Mouse (Mus musculus) stomach, postnatal 0 days (tissue): Measurements from ENCODE around the gene Tsen54. TPM values are rescaled to one million over a fixed set of nuclear protein-coding genes. Genes with fewer than 3 reads are reported as not detected.

Source experiments
- ATAC-seq: fragments of 200-750 bp; cut with Nextera tagmentation; 2 replicates; pipeline ENCODE4 v1.8.0; 2017; ENCODE audit not compliant: low FRiP score, low TSS enrichment
- DNase-seq: peaks from one replicate; pipeline ENCODE4 v3.0.0-alpha.2; 2016; ENCODE audit warnings: low spot score
- H3K27ac ChIP-seq: fragments of 300-500 bp; sonication (generic); replicated peaks from 2 replicates; pipeline ENCODE4 v1.5.1; 2014; ENCODE audit warnings: mild to moderate bottlenecking, control low read depth
- H3K27me3 ChIP-seq: fragments of 300-500 bp; sonication (generic); 2 replicates; pipeline ENCODE4 v1.6.1; 2014; ENCODE audit warnings: low read length; ENCODE audit not compliant: control insufficient read depth, insufficient read depth
- H3K36me3 ChIP-seq: fragments of 300-500 bp; sonication (generic); 2 replicates; pipeline ENCODE4 v1.6.1; 2014; ENCODE audit warnings: low read length, mixed read lengths; ENCODE audit not compliant: control insufficient read depth, insufficient read depth
- H3K4me1 ChIP-seq: fragments of 300-500 bp; sonication (generic); replicated peaks from 2 replicates; pipeline ENCODE4 v1.6.1; 2014; ENCODE audit warnings: antibody characterized with exemption; ENCODE audit not compliant: control insufficient read depth, insufficient read depth
- H3K4me2 ChIP-seq: fragments of 300-500 bp; sonication (generic); replicated peaks from 2 replicates; pipeline ENCODE4 v1.6.1; 2014; ENCODE audit warnings: low read depth, mild to moderate bottlenecking, control low read depth, moderate library complexity
- H3K4me3 ChIP-seq: fragments of 300-500 bp; sonication (generic); 2 replicates; pipeline ENCODE4 v1.5.1; 2014; ENCODE audit warnings: low read depth, low read length, control low read depth
- H3K9ac ChIP-seq: fragments of 300-500 bp; sonication (generic); 2 replicates; pipeline ENCODE4 v1.6.1; 2014; ENCODE audit warnings: mild to moderate bottlenecking, low read length, control low read depth, mixed read lengths
- H3K9me3 ChIP-seq: fragments of 300-500 bp; sonication (generic); 2 replicates; pipeline ENCODE4 v1.6.1; 2016; ENCODE audit warnings: low read length; ENCODE audit not compliant: control insufficient read depth
- CTCF ChIP-seq: IDR thresholded peaks from 2 replicates; pipeline ENCODE4 v1.5.1; 2016; ENCODE audit warnings: antibody characterized with exemption, low read depth, mild to moderate bottlenecking, moderate library complexity
- EP300 ChIP-seq: optimal IDR thresholded peaks from 2 replicates; pipeline ENCODE3; 2016; ENCODE audit warnings: antibody characterized with exemption
- WGBS: fragments of 180-500 bp; shearing (Covaris S2); extraction: QIAGEN DNeasy Blood & Tissue Kit; methylation state at CpG from one replicate; pipeline ENCODE4 v1.1.7; 2014; 5-methylcytosine and 5-hydroxymethylcytosine counted together
- polyA plus RNA-seq: library from polyadenylated mRNA; unstranded; fragments of >200 nt; fragmentation: Nextera tagmentation; extraction: Ambion mirVana; gene quantifications from 2 replicates; pipeline ENCODE4 v1.2.1, GENCODE M21; 2015

Tsen54 gene
- polyA plus RNA-seq, 1 experiment from 2014 or later: 18.8 TPM

DNA sequence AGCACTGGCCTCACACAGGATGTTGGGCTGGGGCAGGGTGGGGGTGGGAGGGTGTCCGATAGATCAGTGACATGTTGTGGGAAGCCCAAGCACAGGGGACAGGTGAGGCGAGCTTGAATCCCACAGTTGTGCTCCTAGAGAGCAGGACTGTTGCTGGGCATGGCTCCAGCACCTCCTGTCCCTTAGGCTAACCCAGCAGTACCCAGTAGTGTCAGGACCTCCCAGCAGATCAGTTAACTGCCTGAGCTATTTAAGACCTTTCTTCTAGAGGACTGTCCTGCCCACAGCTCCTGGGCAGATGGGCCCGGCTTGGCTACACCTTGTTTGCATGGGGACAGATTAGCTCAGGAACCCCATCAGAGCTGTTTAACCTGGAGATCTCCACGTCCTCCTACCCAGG lies 14.5 kb downstream of the Tsen54 start:
- no peak overlapping the region for H3K4me2 ChIP-seq
- TF ChIP-seq CTCF: no peak
- TF ChIP-seq EP300: no peak

GRCm38 (mm10) chr11:115830550-115831325 lies 16.2 kb downstream of the Tsen54 start:
- WGBS: 39% methylated on average over 25 of the region's 25 CpGs
- no peak overlapping the region for H3K4me3 ChIP-seq
- H3K27ac ChIP-seq: peak overlapping the region; percentile 76
- H3K9me3 ChIP-seq: no peaks in the 10 kb centered on the region
- H3K36me3 ChIP-seq: no peaks in the 10 kb centered on the region
- peak overlapping the region; percentile 18; the same call in 1 of the 2 replicates for H3K9ac ChIP-seq
- 0 out of 2 replicates have a peak, but pooled peaks have one; percentile 5 for ATAC-seq
- peak overlapping the region; percentile 27 for H3K4me2 ChIP-seq
- peaks cover 15% of the 10 kb centered on the region for H3K4me1 ChIP-seq
- no peaks in the 10 kb centered on the region for H3K27me3 ChIP-seq
- TF ChIP-seq CTCF (no peak), EP300 (no peak)
- DNase-seq: no peak

More for the DNA sequence above, 14.5 kb downstream of the Tsen54 start:
- DNase-seq (no peak), ATAC-seq (no peak)
- peak overlapping the region; percentile 53; the same call in 1 of the 2 replicates for H3K27ac ChIP-seq
- H3K36me3 ChIP-seq: no peaks in the 10 kb centered on the region
- 53% methylated on average over 4 of the region's 4 CpGs for WGBS
- no peak overlapping the region for H3K9ac ChIP-seq
- peaks cover 15% of the 10 kb centered on the region for H3K4me1 ChIP-seq
- no peak overlapping the region for H3K4me3 ChIP-seq
- no peaks in the 10 kb centered on the region for H3K27me3 ChIP-seq
- H3K9me3 ChIP-seq: no peaks in the 10 kb centered on the region

DNA sequence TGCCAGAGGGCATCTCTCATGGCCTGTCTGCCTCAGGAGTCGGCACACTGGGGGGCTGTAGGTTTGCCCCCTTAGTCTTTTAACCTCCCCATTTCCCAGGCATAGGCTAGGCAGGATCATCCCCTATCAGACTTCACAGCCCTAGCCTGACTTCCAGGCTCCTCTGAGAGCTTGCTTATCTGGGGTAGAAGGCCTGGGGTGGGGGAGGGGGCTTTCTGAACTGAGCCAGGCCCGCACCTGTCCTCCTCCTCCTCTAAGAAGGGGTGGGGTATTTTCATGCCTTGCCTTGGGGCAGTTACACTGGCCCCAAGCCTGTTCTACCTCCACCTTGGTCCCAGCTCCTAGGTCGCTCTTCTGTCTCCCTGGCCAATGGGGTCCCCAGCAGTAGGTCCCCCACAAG lies 17.0 kb downstream of the Tsen54 start:
- H3K4me2 ChIP-seq: peak overlapping the region; percentile 27; the same call in 1 of the 2 replicates

GRCm38 (mm10) chr11:115832064-115832463 lies 17.5 kb downstream of the Tsen54 start:
- Histone ChIP-seq H3K4me2 (peak overlapping the region; percentile 33), H3K4me3 (no peak overlapping the region), H3K9me3 (no peaks in the 10 kb centered on the region), H3K4me1 (peaks cover 15% of the 10 kb centered on the region), H3K9ac (0 out of 2 replicates have a peak overlapping the region, but pooled peaks have one; percentile 35), H3K36me3 (no peaks in the 10 kb centered on the region), H3K27ac (peak overlapping the region; percentile 76), H3K27me3 (no peaks in the 10 kb centered on the region)
- TF ChIP-seq CTCF (no peak), EP300 (no peak)
- DNase-seq (no peak), ATAC-seq (peak; percentile 45; the same call in 1 of the 2 replicates)
- 53% methylated on average over 6 of the region's 6 CpGs for WGBS

More for the DNA sequence above, 17.0 kb downstream of the Tsen54 start:
- no peak for DNase-seq
- Histone ChIP-seq H3K9me3 (no peaks in the 10 kb centered on the region), H3K27me3 (no peaks in the 10 kb centered on the region), H3K9ac (no peak overlapping the region), H3K27ac (peak overlapping the region; percentile 76), H3K36me3 (no peaks in the 10 kb centered on the region), H3K4me3 (no peak overlapping the region), H3K4me1 (peaks cover 15% of the 10 kb centered on the region)
- no peak for TF ChIP-seq CTCF
- no peak for TF ChIP-seq EP300
- WGBS: 38% methylated on average over 3 of the region's 3 CpGs
- ATAC-seq: 0 out of 2 replicates have a peak, but pooled peaks have one; percentile 0

GRCm38 (mm10) chr11:115832523-115832922 lies 18.0 kb downstream of the Tsen54 start:
- 15% methylated on average over 8 of the region's 8 CpGs for WGBS
- no peak for ATAC-seq
- H3K27me3 ChIP-seq: no peaks in the 10 kb centered on the region
- TF ChIP-seq EP300 (no peak), CTCF (no peak)
- peak overlapping the region; percentile 76 for H3K27ac ChIP-seq
- peaks cover 15% of the 10 kb centered on the region for H3K4me1 ChIP-seq
- H3K4me3 ChIP-seq: no peak overlapping the region
- peak; percentile 63 for DNase-seq
- no peaks in the 10 kb centered on the region for H3K36me3 ChIP-seq
- H3K4me2 ChIP-seq: peak overlapping the region; percentile 33; the same call in 1 of the 2 replicates
- 0 out of 2 replicates have a peak overlapping the region, but pooled peaks have one; percentile 35 for H3K9ac ChIP-seq
- H3K9me3 ChIP-seq: no peaks in the 10 kb centered on the region
